Mouse (Mus musculus) kidney, postnatal 4 days (tissue): ENCODE results near the gene Bcl10.
"Not testable (repeated sequence)": the region's sequence is repeated elsewhere in the genome, so short reads cannot be mapped to it uniquely, and the experiment has no call there.

ENCODE experiments used
- DNase-seq, 2 experiments: peaks; one replicate each; pipeline ENCODE4 v3.0.0; 2021; ENCODE audit warnings: mixed read lengths in 2 of 2

The Bcl10 gene

GRCm38 (mm10) chr3:145951287-145952165 lies 28.9 kb downstream of the Bcl10 start:
- no peak for DNase-seq

GRCm38 (mm10) chr3:145952945-145953344 lies 30.3 kb downstream of the Bcl10 start:
- no peak for DNase-seq

GRCm38 (mm10) chr3:145953411-145953810 lies 30.8 kb downstream of the Bcl10 start:
- no peak for DNase-seq

DNA sequence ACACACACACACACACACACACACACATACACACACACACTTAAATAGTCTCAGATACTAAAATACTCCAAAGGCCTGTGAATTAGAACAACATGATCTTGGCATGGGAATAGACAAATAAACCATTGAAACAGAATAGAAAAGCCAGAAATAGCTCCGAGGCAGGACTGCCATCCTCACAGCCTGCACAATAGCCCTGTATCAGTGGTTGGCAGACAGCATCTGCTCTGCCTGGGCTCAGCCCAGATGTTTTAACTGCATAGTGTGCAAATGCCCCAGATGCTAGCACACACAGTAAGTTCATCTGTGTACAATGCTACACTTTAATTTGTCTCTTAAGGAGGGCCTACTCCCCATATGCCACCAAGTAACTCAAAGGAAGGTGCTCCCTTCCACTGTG lies 37.2 kb downstream of the Bcl10 start:
- no peak for DNase-seq

- DNase-seq, result peak; percentile 40 to 54
Observed at GRCm38 (mm10) chr3:145962411-145962810, 39.8 kb downstream of the Bcl10 start.

- DNase-seq, result peak; percentile 42 to 68
Observed at GRCm38 (mm10) chr3:145963101-145964017, 40.8 kb downstream of the Bcl10 start.

DNA sequence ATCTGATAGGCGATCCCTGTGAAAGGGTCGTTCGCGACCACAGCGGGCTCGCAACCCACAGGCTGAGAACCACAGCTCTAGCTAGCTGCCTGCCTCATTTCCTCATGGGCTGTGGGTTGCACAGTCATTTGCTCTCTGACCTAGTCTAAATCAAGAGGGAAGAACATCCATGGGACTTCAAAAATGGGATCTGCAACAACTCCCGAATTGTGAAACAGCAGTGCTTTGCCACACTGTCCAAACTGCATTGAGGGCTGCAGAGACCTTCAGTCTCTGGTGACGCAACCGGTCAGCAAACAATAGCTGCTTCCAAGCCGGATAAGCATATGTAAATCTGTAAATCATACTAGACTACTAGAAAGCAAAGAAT lies 41.4 kb downstream of the Bcl10 start:
- DNase-seq, result no peak

DNA sequence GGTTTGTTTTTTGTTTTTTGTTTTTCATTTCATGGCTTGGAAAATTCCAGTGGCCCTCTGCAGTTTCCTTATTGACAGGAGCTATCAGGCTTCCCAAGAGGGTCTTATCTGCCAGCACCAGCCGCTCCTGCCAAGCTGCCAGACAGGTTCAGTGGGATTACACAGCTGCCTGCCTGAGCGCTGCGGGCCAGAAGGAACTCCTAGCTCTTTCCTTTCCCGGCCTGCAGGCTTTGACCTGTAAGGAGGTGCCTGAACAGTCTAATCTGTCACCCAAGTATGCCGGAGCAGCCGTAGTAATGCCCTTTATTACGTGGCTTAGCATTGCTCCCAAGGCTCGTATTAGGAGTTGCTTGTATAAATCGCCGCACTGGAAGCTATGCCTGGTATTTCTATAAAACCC lies 41.9 kb downstream of the Bcl10 start:
- peak; percentile 62 to 72 for DNase-seq

DNA sequence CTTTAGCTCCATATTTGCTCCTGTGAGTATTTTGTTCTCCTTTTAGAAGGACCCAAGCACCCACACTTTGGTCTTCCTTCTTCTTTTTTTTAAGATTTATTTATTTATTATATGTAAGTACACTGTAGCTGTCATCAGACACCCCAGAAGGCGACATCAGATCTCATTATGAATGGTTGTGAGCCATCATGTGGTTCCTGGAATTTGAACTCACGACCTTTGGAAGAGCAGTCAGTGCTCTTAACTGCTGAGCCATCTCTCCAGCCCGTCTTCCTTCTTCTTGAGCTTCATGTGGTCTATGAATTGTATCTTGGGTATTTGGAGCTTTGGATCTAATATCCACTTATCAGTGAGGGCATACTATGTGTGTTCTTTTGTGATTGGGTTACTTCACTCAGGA lies 43.0 kb downstream of the Bcl10 start:
- DNase-seq, result not testable (repeated sequence)

GRCm38 (mm10) chr3:145966806-145967205 lies 44.2 kb downstream of the Bcl10 start:
- no peak for DNase-seq

DNA sequence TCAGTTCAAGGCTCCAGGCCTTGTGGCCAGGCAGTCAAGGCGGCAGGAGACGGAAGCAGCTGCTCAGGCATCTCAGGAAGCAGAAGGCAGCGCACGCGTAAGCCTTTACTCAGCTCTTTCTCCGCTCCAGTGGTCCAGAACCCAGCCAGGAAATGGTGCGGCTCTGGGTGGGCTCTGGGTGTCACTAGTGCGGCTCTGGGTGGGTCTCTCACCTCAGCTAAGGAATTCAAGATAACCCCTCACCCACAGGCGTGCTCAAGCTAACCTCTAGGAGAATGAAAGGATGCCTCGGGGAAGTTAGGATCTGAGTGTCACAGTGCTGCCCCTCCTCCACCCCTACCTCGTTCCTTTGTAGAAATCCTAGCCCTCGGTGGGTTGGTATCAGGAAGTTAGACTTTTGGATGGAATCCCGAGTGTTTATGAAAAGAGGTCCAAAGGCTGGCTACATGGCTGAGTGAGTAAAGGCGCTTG lies 46.5 kb downstream of the Bcl10 start:
- peak; percentile 53 to 67 for DNase-seq

GRCm38 (mm10) chr3:145971501-145971900 lies 48.9 kb downstream of the Bcl10 start:
- no peak for DNase-seq

DNA sequence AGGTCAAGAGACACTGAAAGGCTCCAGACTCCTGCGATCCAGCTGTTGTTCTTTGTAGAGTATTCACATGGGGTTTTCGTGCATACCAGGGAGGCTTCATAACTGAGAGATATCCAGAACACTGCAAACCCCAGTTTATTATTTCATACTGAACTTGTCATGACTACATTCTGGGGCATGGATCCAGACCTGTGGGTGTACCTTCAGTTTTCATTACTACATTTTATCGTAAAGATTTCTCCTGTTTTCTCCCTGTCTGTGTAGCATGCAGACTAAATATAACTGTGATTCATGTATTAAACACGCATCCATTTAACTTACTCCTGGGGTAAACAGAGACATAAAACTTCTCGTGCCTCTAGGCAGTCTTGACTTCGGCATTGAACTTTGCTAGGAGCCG lies 52.4 kb downstream of the Bcl10 start:
- no peak for DNase-seq
